Mouse (Mus musculus) MEL (cell line): ENCODE results near the gene Itpripl2.

Source experiments
- CTCF ChIP-seq, 3 experiments: IDR thresholded peaks in 2 of 3; conservative IDR thresholded peaks in 1 of 3; 2 replicates each; pipeline ENCODE4 v1.5.1; 2011 to 2012; ENCODE audit warnings: low read length in 3 of 3, low read depth in 2 of 3, mild to moderate bottlenecking in 2 of 3, improper control_type of control experiment in 1 of 3, inconsistent platforms in 1 of 3, mixed read lengths in 1 of 3, moderate library complexity in 1 of 3; ENCODE audit not compliant: control insufficient read depth in 1 of 3, insufficient read depth in 1 of 3, poor library complexity in 1 of 3, severe bottlenecking in 1 of 3
- EP300 ChIP-seq, 2 experiments: IDR thresholded peaks; 2 replicates each; pipeline ENCODE4 v1.6.1; 2011; ENCODE audit warnings: improper control_type of control experiment in 2 of 2, low read length in 2 of 2, low read depth in 1 of 2, mild to moderate bottlenecking in 1 of 2
- POLR2A ChIP-seq, 2 experiments: IDR thresholded peaks; 2 replicates each; pipeline ENCODE4 v1.6.1; 2011 to 2012; ENCODE audit warnings: low read length in 2 of 2, mild to moderate bottlenecking in 2 of 2, control low read depth in 1 of 2, improper control_type of control experiment in 1 of 2, low read depth in 1 of 2, moderate library complexity in 1 of 2; ENCODE audit not compliant: control insufficient read depth in 1 of 2, insufficient read depth in 1 of 2, poor library complexity in 1 of 2
- TAL1 ChIP-seq: IDR thresholded peaks from 2 replicates; pipeline ENCODE4 v1.6.1; 2012; ENCODE audit warnings: mild to moderate bottlenecking, inconsistent platforms, low read length, moderate library complexity, mixed read lengths

DNA sequence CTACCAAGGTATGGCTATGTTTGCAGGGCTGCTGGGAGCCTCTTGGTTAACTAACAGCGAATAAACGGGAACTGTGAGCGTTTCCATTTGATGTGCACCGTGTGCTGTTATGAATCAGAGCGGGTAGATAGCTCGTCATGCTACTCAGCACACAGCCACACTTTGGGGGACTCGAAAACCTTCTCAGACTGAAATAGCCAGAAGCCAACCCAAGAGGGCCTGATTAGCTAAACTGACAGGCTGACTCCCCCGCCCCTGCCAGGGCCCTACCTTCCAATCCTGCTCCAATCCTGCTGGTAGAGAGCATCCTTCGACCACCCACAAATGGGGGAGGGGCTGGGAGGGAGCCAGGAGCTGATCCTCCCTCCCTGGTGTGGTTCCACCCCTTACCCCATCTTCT, 48.4 kb downstream of the Itpripl2 start:
- TF ChIP-seq POLR2A (IDR thresholded peaks at IDR 0.05; ENCODE audit: control insufficient read depth in 1 of 2, insufficient read depth in 1 of 2, low read depth in 1 of 2, low read length in 2 of 2, poor library complexity in 1 of 2) (no peak), EP300 (IDR thresholded peaks at IDR 0.05; ENCODE audit: low read depth in 1 of 2, low read length in 2 of 2) (no peak), CTCF (IDR thresholded peaks at IDR 0.05 in 2 of 3, conservative IDR thresholded peaks at IDR 0.05 in 1 of 3; ENCODE audit: control insufficient read depth in 1 of 3, insufficient read depth in 1 of 3, low read depth in 2 of 3, low read length in 3 of 3, poor library complexity in 1 of 3, severe bottlenecking in 1 of 3) (no peak), TAL1 (no peak)
